Mouse (Mus musculus): ENCODE measurements around the gene Ffar3. TPM values are rescaled to one million over a fixed set of nuclear protein-coding genes. Genes with fewer than 3 reads are reported as not detected.
"Not testable (repeated sequence)": the region's sequence is repeated elsewhere in the genome, so short reads cannot be mapped to it uniquely, and the experiment has no call there.

The Ffar3 gene
- total RNA-seq, 2 experiments from 2014 or later = not detected

- intact Hi-C loops (cut with DNase I) = no loop called here
- no peak for DNase-seq
These were observed 9.4 kb downstream of the Ffar3 start for GRCm38 (mm10) chr7:30846505-30847053.

GRCm38 (mm10) chr7:30844676-30845297, 11.2 kb downstream of the Ffar3 start:
- intact Hi-C loops (cut with DNase I) = no loop called here
- DNase-seq = no peak

GRCm38 (mm10) chr7:30842092-30842491, 13.9 kb downstream of the Ffar3 start:
- intact Hi-C loops (cut with DNase I) = no loop called here
- DNase-seq = no peak

- DNase-seq = no peak
- intact Hi-C loops (cut with DNase I) = no loop called here
These were observed 14.6 kb downstream of the Ffar3 start for GRCm38 (mm10) chr7:30841379-30841778.

GRCm38 (mm10) chr7:30840306-30840705, 15.7 kb downstream of the Ffar3 start:
- intact Hi-C loops (cut with DNase I) = no loop called here
- peak in 1 of 2 experiments; percentile 11 for DNase-seq

- no peak for DNase-seq
- intact Hi-C loops (cut with DNase I) = no loop called here
These were observed 18.7 kb downstream of the Ffar3 start for GRCm38 (mm10) chr7:30837277-30837676.

- intact Hi-C loops (cut with DNase I) = not testable (repeated sequence)
These were observed 23.3 kb downstream of the Ffar3 start for GRCm38 (mm10) chr7:30832684-30833083.

GRCm38 (mm10) chr7:30832261-30832660, 23.7 kb downstream of the Ffar3 start:
- no peak for DNase-seq
- intact Hi-C loops (cut with DNase I) = no loop called here

More at GRCm38 (mm10) chr7:30832684-30833083, 23.3 kb downstream of the Ffar3 start:
- DNase-seq = not testable (repeated sequence)

GRCm38 (mm10) chr7:30829428-30829827, 26.6 kb downstream of the Ffar3 start:
- no peak for DNase-seq
- intact Hi-C loops (cut with DNase I) = no loop called here

- intact Hi-C loops (cut with DNase I); DNase-seq: not testable (repeated sequence)
These were observed 27.1 kb downstream of the Ffar3 start for GRCm38 (mm10) chr7:30828871-30829270.

GRCm38 (mm10) chr7:30826660-30827059, 29.3 kb downstream of the Ffar3 start:
- no peak for DNase-seq
- intact Hi-C loops (cut with DNase I) = no loop called here

GRCm38 (mm10) chr7:30824306-30824705, 31.7 kb downstream of the Ffar3 start:
- intact Hi-C loops (cut with DNase I) = no loop called here
- no peak for DNase-seq

- no peak for DNase-seq
- intact Hi-C loops (cut with DNase I) = no loop called here
These were observed 32.3 kb downstream of the Ffar3 start, which contains the start of gene Ffar2 for GRCm38 (mm10) chr7:30823675-30824074. Ffar2 (minus strand) TSS chr7:30823775.

- intact Hi-C loops (cut with DNase I) = no loop called here
- peak in 1 of 2 experiments; percentile 13 for DNase-seq
These were observed 34.4 kb downstream of the Ffar3 start for GRCm38 (mm10) chr7:30821532-30821931.

- DNase-seq = no peak
- intact Hi-C loops (cut with DNase I) = no loop called here
These were observed 35.0 kb downstream of the Ffar3 start for GRCm38 (mm10) chr7:30820854-30821445.

- DNase-seq = no peak
- intact Hi-C loops (cut with DNase I) = no loop called here
These were observed 35.8 kb downstream of the Ffar3 start for GRCm38 (mm10) chr7:30820131-30820530.

GRCm38 (mm10) chr7:30812291-30812807, 43.6 kb downstream of the Ffar3 start:
- intact Hi-C loops (cut with DNase I) = no loop called here
- DNase-seq = no peak

GRCm38 (mm10) chr7:30811757-30812290, 44.2 kb downstream of the Ffar3 start:
- no peak for DNase-seq
- intact Hi-C loops (cut with DNase I) = no loop called here

GRCm38 (mm10) chr7:30810319-30810718, 45.7 kb downstream of the Ffar3 start:
- intact Hi-C loops (cut with DNase I) = no loop called here
- DNase-seq = no peak

- peak in 1 of 2 experiments; percentile 36 for DNase-seq
- intact Hi-C loops (cut with DNase I) = no loop called here
These were observed 50.1 kb downstream of the Ffar3 start for GRCm38 (mm10) chr7:30805924-30806323.

Data from heart, postnatal 10 days (tissue).